Mouse (Mus musculus): ENCODE measurements around the gene Pik3cg. TPM values are rescaled to one million over a fixed set of nuclear protein-coding genes. Genes with fewer than 3 reads are reported as not detected.

The Pik3cg gene
- total RNA-seq, 2 experiments from 2014 or later, result 15.6 to 27.7 TPM

DNA sequence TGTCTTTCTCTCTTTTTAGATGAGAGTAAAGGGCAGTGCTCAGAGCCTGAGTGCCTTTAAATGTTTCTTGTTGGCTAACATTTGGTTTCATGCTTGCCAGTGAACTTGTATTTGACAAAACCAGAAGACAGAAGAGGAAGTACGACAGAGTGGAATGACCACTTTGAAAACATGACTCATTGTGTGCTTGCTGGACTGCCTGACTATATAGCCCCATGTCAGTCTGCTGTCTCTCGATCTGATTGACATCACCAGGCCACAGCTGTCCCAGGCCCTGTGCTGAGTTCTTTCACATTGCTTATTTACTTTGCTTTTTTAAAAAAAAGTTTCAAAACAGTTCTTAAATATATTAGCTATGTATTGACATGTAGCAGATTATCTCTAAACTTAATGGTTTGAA lies 44.8 kb downstream of the Pik3cg start:
- no peak for ATAC-seq (replicated peaks; ENCODE audit: low FRiP score, poor library complexity, severe bottlenecking)

DNA sequence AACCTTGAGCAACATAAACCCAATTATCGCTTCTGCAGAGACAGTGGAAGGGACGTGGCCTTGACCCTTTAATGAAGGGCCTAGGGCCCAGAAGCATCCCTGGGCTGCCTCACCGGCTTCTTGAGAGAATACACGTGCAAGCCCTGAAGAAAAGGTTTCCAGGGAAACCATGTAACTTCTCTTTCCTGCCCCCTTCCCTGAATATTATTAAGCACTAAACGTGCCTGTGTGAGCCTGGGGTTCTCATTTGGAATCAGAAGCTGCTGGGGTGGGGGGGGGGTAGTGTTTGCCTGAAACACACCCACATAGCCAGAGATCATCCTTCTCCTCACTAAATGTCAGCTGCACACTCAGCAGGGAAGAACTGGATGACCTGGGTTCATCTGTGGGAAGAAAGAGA lies 49.7 kb downstream of the Pik3cg start:
- ATAC-seq (replicated peaks; ENCODE audit: low FRiP score, poor library complexity, severe bottlenecking), result no peak

DNA sequence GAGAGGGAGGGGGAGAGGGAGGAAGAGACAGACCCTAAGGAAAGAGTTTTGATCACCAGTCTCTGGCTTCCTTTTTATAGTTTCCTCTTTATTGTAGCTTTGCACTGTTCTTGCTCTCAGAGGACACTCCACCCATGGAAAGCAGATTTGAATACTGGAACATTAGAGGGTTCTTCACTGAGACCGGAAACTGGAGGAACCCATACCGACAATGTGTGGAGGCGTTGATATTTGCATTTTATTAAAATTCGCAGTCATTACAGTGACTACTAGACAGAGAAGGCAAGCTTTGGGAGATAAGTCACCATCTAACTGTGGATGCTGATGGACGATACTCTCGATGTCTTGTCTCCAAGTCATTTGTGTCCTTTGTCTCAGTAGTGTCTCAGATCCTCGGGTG lies 61.9 kb downstream of the Pik3cg start:
- no peak for ATAC-seq (replicated peaks; ENCODE audit: low FRiP score, poor library complexity, severe bottlenecking)

DNA sequence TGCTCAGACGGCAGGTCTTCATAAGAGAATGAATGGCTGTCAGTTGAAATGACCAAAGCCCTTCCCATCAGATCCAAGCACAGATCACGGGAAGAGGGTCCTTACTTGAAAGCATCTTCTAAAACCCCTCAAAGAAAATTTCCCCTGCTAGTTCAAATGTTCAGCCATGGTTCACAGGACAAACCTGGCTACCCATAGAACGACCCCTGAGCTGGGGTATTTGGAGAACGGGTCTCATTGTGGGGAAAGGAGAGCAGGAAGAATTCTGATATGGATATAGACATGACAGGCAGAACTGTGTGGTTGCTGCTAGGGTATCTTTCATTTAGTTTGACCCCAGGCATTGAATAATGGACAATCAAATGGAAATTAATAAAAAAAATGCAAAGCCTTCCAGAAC lies 62.8 kb downstream of the Pik3cg start:
- no peak for ATAC-seq (replicated peaks; ENCODE audit: low FRiP score, poor library complexity, severe bottlenecking)

DNA sequence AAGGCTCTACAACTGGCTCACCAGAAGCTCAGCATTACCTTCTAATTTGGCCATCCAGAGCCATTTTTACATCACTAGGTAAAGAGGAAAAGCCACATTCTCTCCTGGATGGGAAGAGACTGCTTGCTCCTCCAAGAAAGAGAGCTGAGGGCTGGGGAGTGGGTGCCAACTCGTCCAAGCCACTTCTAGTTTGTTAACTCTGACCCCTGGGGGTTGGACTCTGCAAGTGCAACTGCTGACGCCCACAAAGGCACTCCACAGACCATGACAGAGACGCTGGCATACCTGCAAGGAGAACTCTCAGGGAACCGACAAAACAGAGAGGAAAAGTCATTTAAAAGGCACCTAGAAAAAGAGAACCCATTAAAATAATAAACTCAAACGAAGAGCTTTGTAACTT lies 63.9 kb downstream of the Pik3cg start:
- ATAC-seq (replicated peaks; ENCODE audit: low FRiP score, poor library complexity, severe bottlenecking), result peak; percentile 81

DNA sequence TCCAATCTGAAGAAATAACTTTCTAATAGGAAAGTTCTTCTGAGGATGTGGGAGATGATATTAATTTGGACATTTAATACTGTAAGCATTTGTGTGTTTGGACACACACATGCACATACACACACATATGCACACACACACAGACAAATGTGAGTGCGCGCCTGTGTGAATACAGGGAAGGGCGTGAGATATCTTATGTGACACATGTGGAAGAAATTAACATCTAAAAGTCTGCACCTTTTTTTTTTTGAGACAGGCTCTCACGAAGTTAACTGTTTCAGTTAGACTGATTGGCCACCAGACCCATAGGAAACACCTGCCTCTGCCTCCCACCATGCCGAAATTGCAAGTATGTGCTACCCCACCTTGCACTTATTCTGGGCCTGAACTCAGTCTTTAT lies 64.7 kb downstream of the Pik3cg start:
- ATAC-seq (replicated peaks; ENCODE audit: low FRiP score, poor library complexity, severe bottlenecking), result peak; percentile 52

DNA sequence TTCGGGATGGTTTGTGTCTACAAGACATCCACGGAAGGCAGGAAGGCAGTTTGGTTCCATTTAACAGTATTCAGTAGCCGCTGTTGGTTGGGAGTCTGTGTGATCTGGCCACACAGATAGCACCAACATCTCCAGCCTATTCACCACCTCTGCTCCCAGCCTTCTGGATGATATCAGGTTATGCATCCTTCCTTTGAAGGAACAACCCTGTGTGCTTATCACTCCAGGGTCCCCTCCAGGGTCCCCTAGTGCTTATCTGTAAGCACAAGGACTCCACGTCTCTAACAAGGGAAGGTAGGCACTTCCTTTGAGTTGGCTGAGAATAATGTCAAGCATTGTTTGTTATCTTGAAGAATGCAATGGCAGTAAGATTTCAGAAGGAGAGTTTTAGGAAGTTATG lies 65.3 kb downstream of the Pik3cg start:
- peak; percentile 81 for ATAC-seq (replicated peaks; ENCODE audit: low FRiP score, poor library complexity, severe bottlenecking)

DNA sequence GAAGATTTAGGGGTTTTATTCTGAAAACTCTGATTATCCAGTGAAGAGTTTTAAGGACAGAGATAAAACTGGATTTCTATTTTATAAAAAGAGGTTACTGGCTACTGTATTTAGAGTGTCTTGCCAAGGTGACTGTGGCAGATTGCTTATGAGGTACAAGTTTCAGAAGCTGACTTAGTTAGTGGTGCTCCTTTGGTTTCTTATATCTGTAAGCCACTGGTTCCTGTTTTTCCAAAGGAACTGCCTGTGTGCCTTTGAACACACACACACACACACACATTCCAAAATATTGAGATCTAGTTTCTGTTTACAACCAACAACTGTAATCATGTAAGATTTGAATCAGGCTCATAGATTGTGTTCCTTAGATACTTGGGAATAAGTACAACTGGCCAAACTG lies 66.7 kb downstream of the Pik3cg start:
- ATAC-seq (replicated peaks; ENCODE audit: low FRiP score, poor library complexity, severe bottlenecking), result no peak

DNA sequence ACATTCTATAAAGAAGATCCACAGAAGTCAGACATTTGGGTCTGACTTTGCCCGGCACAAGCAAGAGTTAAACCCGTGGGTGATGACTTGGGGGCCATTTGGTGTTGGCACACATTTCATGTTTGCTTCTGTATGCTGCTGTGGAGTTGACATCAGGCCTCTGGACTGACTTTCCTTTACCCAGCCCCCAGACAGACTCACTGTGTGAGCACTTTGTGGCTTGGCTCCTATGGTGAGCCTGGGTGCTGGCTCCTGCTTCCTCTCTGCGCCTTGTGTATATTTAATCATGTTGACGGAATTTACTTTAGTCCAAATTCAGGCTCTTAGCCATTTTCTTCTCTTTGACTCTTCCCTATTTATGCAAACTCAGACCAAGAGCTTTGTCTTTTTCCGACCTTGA lies 69.6 kb downstream of the Pik3cg start:
- no peak for ATAC-seq (replicated peaks; ENCODE audit: low FRiP score, poor library complexity, severe bottlenecking)

DNA sequence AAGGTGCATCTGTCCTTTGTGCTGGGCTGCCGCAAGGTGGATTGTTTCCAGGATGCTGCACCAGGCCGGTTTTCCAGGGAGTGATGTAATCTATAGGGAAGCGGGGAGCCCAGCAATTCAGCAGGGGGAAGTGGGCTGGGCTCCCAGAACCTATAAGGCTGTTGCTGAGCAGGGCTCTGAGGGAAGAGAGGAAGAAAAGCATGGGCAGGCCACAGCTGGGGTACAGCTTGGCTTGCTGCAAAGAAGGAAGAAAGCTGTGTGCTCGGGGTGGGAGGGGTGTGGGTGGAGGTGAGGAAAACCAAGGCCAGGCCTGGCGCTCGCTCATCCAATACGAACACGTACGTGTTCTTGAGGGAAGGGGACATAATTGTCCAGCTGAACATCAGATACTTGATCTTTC lies 70.1 kb downstream of the Pik3cg start:
- no peak for ATAC-seq (replicated peaks; ENCODE audit: low FRiP score, poor library complexity, severe bottlenecking)

DNA sequence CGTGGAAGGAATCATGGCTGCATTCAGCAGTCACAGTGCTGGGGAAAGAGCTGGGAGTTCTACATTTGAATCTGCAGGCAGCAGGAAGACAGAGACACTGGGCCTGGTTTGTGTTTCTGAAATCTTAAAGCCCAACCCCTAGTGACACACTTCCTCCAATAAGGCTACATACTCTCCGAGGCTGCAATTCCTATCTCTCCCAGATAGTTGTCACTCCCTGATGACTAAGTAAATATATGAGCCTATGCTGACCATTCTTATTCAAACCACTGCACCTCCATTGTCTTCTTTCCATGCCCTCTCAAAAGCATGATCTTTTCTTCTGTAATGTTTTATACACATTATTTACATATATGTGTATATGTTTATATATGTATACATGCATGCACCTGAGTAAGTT lies 70.9 kb downstream of the Pik3cg start:
- no peak for ATAC-seq (replicated peaks; ENCODE audit: low FRiP score, poor library complexity, severe bottlenecking)

DNA sequence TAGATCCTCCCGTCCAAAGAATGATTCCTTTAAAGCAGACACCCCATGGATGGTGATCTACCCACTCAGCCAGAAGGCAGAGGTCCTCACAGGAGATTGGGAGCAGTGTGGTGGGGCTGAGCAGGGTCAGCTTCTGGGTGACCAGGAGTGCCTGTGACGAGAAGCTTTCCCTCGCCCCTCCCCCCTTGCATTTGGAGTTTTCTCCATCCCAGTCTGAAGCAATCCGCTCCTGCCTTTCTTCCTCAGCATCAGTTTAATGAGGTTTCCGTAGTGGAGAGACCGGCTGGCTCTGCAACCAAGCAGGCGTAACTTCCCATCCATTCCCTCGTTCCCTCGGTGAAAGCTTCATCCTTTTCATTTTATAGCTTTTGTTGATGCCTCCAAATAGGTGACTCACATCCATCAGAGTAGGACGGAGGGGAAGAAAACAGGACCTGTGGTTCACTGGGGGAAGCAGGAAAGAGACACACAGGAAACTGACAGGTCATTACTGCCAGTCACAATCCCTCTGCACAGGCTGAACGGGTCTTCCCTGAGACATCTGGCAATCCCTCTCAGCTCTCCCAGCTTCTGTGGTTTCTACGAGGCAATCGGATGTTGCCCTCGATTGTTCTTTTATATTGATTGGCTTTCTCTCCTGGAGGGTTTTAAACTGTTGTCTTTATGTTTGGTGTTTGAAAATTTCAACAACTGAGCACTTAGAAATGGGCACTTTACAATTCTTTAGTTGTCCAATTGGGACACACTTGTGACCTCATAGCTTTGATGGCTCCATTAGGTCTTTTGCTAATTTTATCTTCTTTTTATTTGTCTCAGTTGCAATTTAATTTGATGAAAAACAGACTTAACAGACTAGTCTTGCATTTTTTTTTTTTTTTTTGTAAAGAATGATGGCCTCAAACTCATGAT lies 80.6 kb downstream of the Pik3cg start:
- no peak for ATAC-seq (replicated peaks; ENCODE audit: low FRiP score, poor library complexity, severe bottlenecking)

DNA sequence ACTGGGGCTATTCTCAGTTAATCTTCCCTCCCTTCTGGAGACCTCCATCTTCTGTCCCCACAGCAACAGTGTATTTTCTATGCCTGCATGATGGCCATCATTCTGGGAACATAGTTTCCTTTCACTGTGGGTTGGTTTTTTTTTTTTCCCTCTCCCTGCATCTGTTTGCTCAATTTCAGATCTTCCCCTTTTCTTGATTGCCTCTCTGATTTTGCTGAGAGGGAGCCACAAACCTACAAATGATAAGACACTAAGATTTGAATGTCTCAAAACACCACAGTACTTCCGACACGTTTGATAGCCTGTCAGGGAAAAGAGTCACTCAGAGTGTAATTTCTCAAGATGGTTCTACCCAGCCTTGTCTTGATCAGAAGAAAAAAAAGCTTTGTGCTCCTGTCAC lies 81.3 kb downstream of the Pik3cg start:
- ATAC-seq (replicated peaks; ENCODE audit: low FRiP score, poor library complexity, severe bottlenecking), result no peak

DNA sequence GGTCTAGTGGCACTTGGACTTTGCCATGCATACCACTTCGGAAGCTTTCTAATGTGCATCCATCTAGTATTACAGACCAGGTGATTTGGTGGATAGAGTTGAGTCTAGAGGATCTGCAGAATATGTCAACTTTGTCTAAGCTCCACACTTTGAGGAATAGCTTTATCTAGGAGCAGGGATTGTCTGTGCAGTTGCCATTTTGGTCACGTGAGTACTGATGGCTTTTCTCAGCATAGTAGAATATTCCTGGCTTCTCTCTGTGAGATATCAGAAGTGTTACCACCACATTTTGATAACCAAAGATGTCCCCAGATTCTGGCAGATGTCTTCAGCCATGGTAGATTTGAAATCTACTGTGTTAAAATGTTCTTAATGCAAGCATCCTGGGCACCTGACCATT lies 84.0 kb downstream of the Pik3cg start:
- ATAC-seq (replicated peaks; ENCODE audit: low FRiP score, poor library complexity, severe bottlenecking), result no peak

DNA sequence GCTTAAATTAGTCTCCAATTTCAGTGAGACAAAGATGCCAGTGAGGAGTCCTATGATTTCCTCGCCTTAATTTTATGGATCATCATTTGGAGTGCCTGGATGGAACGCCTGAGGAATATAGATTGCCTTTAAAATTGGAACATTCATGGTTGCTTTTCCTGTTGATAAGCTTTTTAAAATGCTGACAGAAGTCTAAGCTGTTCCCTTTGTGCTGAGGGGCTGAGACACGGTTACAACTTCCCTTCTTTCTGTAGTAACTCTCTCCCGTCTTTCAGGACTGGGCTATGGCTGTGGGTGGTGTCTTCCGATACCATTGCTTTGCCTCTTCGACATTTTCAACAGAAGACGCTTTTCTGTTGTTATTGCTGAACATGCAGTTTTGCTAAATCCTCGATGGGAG lies 84.4 kb downstream of the Pik3cg start:
- peak; percentile 41 for ATAC-seq (replicated peaks; ENCODE audit: low FRiP score, poor library complexity, severe bottlenecking)

DNA sequence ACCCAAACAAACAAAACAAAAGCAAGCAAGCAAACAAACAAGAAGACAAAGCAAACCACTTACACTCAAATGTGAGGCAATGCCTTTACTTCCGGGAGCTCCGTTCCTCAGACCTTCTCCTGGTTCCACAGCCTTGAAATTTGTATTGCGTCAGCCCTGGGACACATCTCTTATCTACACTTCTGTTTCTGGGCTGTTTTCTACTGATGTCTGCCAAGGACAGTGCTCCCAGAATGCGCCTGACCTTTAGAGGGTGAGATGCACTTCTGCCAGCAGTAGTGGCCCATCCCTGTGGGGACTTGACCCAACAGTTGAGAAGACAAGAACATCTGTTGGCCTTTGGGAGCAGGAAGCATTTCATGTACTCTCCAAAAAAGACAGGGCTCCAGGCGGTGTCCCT lies 84.9 kb downstream of the Pik3cg start:
- peak; percentile 93 for ATAC-seq (replicated peaks; ENCODE audit: low FRiP score, poor library complexity, severe bottlenecking)

Other genes with a start within 250 kb of the Pik3cg start
- 115 and 138 TPM in 2 replicates for gene Prkar2b, start 147.4 kb downstream of the Pik3cg start, total RNA-seq (2015; ENCODE audit: low replicate concordance)
- gene Prkar2b, start 147.4 kb downstream of the Pik3cg start, total RNA-seq (2017; ENCODE audit: low replicate concordance), result 122 and 195 TPM in 2 replicates
- gene Ccdc71l, start 170.0 kb upstream of the Pik3cg start, total RNA-seq (2015; ENCODE audit: low replicate concordance), result 103 and 130 TPM in 2 replicates
- 160 and 171 TPM in 2 replicates for gene Ccdc71l, start 170.0 kb upstream of the Pik3cg start, total RNA-seq (2017; ENCODE audit: low replicate concordance)

Data from erythroblast, adult 5-6 weeks (primary cell).